Mouse (Mus musculus): ENCODE measurements around the gene Madcam1.
A peak's percentile ranks its signal among the peaks of the same experiment; 100 is the strongest.

The Madcam1 gene

GRCm38 (mm10) chr10:79668076-79668475 lies 3.7 kb downstream of the Madcam1 start:
- DNase-seq (ENCODE audit: low read depth, low spot score) = no peak

DNA sequence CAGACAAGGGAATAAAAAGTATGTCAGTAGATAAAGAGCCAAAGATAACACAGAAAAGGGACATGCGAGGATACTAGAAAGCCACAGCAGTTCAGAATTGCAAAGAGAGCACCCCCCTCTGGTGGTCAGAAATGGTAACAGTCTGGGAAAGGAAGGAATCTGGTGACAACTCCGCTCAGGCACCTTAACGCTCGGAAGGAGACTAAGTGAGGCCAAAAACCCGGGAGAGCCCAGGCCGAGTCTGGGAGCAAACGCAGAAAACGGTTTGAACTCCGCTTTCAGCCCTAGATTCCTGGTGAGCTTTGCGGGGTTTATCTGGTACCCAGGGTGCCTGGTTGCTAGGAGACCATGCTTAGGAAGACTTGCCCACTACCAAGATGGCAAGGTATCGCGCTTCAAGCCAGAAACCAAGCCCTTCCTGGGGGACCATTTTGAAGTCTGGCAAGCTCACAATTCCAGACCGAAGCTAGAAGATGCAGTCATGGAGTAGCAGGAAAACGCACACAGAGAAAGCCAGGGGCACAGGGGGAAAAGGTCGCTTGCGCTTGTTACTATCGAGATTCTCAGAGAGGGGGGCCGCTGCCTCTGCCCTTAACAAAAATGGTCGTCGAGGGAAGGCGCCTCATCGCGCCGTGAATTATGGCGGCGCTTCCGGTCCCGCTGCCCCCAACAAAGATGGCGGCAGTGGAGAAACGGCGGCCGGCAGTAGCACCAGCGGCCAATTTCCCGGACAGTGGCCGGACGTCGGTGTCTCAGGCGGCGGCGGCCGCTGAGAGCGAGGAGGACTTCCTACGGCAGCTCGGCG lies 4.6 kb downstream of the Madcam1 start, which contains the start of gene Tpgs1:
Gene Tpgs1, plus strand, starts transcription at position 599 of the 805 bp plus-strand sequence.
- peak; percentile 77 for DNase-seq (ENCODE audit: low read depth, low spot score)

GRCm38 (mm10) chr10:79669576-79670057 lies 5.3 kb downstream of the Madcam1 start:
- no peak for DNase-seq (ENCODE audit: low read depth, low spot score)

DNA sequence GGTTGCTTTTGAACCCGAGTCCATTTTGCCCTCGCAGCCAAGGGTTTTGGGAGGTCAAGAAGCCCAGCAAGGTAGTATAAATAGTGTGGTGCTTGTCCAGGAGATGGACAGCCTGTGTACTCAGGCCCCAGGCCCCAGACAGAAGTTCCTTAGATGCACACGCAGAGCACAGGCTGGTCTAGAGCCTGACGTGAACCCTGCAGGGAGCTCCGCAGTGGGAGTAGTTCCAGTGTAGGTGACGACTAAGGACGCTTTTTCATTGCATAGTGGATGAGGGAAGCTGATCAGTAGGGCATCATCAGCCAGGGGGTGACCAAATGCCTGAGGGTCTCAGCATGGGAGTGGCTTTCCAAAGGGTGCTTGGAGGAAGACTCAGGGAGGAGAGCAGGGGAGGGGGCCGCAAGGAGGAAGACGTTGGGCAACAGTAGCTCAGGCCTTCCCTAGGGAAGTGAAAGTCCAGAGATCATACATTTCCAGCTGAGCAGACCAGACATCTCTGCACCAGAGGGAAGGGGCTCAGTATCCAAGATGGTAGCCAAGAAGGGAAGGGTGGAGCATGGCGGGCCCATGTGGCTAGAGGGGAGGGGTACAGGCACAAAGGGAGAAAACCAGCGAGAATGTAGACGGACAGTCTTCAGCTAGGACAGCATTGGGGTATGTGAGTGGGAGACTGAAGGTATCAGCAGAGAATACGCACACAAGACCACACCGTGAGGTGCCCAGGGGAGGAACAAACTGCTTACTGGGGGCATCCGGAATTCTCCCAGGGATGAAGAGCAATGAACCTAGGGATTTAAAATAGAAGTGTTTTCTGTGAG lies 5.9 kb downstream of the Madcam1 start:
- DNase-seq (ENCODE audit: low read depth, low spot score) = no peak

DNA sequence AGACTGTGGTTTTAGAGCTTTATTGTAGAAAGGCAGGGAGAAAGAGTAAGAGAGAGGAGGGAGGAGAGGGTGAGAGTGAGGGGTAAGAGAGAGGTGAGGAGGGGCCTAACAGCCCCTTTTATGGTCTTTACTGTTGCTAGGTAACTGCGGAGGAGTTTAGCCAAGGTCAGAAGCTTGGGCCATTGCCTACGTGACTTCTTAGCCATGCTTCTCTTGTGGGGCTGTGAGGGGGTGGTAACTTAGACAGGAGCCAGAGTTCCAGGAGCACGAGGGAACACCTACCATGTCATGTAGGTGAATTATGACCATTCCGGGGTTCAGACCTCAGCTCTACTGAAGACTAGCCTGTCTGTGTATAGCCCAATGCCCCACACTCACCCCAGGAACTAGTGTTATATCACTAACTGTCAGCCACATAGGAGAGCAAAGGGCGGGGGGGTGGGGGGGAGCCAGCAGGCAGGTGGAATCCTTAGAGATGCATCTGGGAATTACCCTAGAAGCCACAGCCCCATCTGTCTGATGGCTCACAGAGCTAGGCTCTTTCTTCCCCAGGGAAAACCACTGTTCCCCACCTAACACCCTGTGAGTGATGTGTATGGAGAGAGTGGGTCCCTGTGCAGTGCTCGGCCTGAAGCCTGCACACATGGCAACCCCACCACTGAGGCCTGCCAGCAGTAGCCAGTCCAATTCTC lies 7.2 kb downstream of the Madcam1 start:
- no peak for DNase-seq (ENCODE audit: low read depth, low spot score)

DNA sequence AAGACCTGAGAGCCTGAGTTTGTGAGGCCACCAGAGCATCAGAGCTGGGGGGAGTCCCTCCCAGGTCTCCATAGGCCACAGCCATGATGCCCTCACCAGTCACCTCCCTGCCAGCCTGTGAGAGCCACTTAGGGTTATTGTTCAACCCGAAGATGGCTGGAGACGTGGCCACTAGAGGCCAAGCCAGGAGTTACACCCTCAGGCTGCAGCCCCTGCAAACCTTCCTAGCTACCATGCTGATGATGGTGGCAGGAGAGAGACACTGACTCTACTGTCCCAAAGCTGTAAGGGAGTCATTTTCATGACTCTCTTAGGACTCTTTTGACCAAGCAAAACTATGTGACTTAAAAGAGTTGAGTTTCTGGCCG lies 7.7 kb downstream of the Madcam1 start:
- DNase-seq (ENCODE audit: low read depth, low spot score) = no peak

- no peak for DNase-seq (ENCODE audit: low read depth, low spot score)
These were observed 8.7 kb downstream of the Madcam1 start for GRCm38 (mm10) chr10:79673054-79673453.

- DNase-seq (ENCODE audit: low read depth, low spot score) = no peak
These were observed 11.1 kb downstream of the Madcam1 start for GRCm38 (mm10) chr10:79675346-79676035.

DNA sequence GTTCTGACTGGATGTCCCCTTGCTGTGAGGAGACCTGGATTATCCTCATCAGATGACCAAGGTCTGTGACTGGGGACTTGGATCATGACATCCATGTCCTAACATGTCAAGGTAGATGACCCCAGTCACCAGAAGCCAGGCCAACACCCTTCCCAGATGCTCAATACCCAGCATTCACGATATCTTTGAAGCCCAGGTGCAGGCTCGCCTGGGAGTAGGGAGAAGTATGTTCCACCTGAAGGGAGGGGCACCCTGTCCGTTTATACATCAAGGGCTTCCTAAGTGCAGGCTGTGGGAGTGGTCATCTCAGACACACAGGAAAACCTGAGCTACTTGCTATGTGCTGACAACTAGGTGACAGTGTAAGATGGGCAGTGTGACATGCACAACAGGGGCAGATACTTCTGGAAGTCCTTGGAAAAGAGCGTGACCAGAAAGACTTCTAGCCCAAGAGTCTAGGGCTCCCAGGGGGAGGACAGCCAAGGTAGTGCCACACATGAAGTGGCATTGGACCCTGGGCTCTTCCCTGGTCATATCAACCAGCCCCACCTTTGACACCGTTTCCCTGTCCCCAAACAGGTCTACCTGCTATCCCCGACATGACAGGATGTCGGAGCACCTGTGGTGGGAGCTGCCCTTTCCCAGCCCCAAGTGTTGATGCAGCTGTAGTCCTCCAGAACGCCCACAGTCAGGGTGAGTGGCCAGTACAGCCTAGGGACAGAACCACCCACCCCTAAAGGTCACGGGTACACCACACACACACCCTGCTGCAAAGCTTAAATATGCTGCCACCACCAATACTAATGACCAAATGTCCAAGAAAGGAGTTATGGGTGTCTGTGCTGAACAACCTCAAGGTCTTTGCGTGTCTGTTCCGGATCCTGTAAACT lies 16.5 kb downstream of the Madcam1 start:
- DNase-seq (ENCODE audit: low read depth, low spot score) = no peak

DNA sequence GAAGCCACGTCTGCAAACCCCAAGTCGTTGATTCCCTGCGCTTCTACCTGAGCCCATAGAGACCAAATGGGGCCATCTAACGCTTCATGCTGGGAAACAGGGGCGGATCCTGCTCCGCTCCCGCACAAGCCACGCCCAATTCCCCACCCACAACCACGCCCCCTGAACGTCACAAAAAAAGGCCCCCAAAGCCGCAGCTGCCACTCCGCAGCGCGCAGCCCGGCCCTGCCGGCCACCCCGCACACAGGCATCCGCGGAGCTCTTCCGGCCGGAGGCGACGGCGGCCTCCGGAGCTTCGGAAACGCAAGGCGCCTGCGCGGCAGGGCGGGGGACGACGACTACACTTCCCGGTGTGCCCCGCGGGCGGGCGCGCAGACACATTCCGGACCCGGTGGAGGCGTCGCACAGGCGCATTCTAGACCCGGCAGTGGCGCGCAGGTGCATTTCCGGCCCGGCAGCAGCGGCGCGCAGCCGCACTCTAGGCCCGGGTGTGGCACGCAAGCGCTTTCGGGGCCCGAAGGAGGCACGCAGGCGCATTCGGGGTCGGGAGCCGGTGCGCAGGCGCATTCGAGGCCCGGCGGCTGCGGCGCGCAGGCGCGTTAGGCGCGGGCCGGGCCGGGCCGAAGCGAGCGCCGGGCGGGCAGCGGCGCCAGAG lies 17.4 kb downstream of the Madcam1 start, which contains the start of gene Cdc34:
Gene Cdc34, plus strand, starts transcription at position 605 of the 655 bp plus-strand sequence.
- peak; percentile 97 for DNase-seq (ENCODE audit: low read depth, low spot score)

DNA sequence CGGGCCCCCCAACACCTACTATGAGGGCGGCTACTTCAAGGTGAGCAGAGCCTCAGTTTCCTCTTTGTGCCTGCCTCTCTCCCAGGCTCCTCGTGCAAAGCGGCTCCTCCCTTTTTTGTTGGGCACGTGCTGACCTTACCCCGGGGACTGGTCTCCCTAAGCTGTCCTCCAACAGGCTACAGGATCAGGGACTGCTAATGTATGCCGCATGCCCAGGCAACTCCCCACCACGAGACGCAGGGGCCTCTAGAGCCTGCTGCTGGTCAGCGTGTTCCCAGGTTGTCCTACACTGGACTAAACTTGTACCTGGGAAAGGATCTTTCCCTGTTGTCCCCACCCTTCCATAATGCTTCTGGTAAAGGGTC lies 18.2 kb downstream of the Madcam1 start:
- no peak for DNase-seq (ENCODE audit: low read depth, low spot score)

- no peak for DNase-seq (ENCODE audit: low read depth, low spot score)
These were observed 18.7 kb downstream of the Madcam1 start for GRCm38 (mm10) chr10:79682916-79683582.

GRCm38 (mm10) chr10:79683726-79684640 lies 19.6 kb downstream of the Madcam1 start:
- no peak for DNase-seq (ENCODE audit: low read depth, low spot score)

DNA sequence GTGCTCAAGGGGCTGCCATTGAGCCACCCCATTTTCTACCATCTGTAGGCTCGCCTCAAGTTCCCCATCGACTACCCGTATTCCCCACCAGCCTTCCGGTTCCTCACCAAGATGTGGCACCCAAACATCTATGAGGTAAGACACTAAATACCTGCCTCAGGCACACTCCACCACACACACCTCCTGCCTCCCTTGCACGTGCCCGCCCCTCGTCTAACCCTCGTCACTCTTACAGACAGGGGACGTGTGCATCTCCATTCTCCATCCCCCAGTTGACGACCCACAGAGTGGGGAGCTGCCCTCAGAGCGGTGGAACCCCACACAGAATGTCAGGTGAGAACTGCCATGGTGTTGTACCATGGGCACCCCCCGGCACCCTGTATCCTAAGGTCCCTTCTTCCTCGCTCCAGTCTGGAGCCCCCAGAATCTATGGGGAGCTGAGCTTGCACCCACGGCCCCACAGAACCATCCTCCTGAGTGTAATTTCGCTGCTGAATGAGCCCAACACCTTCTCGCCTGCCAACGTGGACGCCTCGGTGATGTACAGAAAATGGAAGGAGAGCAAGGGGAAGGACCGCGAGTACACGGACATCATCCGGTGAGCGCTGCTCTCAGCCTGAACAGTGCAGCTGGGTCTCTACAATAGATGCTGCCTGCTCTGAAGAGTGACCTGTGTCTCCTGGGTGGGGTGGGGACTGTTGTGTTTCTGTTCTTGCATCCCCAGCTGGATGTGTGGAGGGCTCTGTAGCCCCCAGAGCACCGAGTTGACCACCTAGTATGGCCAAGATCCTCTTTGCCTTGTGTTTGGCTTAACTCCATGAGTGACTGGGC lies 20.6 kb downstream of the Madcam1 start:
- no peak for DNase-seq (ENCODE audit: low read depth, low spot score)

DNA sequence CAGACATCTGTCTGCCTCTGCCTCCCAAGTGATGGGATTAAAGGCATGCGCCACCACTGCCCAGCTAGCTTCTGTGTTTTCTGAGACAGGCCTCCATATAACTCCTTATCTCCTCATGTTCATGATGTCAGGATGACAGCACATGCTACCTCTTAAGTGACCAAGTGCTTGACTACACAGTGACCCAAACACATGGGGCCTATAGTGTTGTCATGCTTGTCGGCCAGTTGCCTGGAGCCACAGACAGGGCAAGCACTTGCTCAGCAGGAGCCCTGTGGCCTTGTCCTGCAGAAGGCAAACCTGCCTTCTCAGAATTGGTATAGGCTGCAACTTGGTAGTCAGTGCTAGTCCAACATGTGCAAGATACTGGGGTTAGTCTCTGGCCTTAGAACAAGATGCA lies 21.9 kb downstream of the Madcam1 start:
- DNase-seq (ENCODE audit: low read depth, low spot score) = no peak

- no peak for DNase-seq (ENCODE audit: low read depth, low spot score)
These were observed 22.3 kb downstream of the Madcam1 start for GRCm38 (mm10) chr10:79686691-79687090.

- no peak for DNase-seq (ENCODE audit: low read depth, low spot score)
These were observed 23.2 kb downstream of the Madcam1 start for GRCm38 (mm10) chr10:79687513-79687912.

Data from WW6 (cell line).